Mouse (Mus musculus): Measurements from ENCODE around the gene Ddc. TPM values are rescaled to one million over a fixed set of nuclear protein-coding genes. Genes with fewer than 3 reads are reported as not detected.

Gene Ddc
- polyA plus RNA-seq, 1 experiment from 2014 or later, result 7.5 TPM

- Histone ChIP-seq H3K27ac (ENCODE audit: low read depth, low read length) (no peak overlapping the region), H3K4me1 (ENCODE audit: control insufficient read depth, insufficient read depth, low read length) (no peaks in the 10 kb centered on the region), H3K4me2 (ENCODE audit: low read depth) (no peak overlapping the region), H3K36me3 (ENCODE audit: control insufficient read depth, insufficient read depth, low read length) (no peaks in the 10 kb centered on the region), H3K9ac (ENCODE audit: low read length) (no peak overlapping the region), H3K9me3 (ENCODE audit: control insufficient read depth, low read length) (no peaks in the 10 kb centered on the region), H3K27me3 (ENCODE audit: control insufficient read depth, insufficient read depth, low read length) (no peaks in the 10 kb centered on the region), H3K4me3 (ENCODE audit: low read depth, low read length) (no peak overlapping the region)
- 76% methylated on average over 4 of the region's 4 CpGs for WGBS
- ATAC-seq (ENCODE audit: insufficient read depth, low FRiP score, low TSS enrichment), result no peak
- no peak for DNase-seq (ENCODE audit: low spot score)
Observed at GRCm38 (mm10) chr11:11776071-11776821, 121.7 kb downstream of the Ddc start.

DNA sequence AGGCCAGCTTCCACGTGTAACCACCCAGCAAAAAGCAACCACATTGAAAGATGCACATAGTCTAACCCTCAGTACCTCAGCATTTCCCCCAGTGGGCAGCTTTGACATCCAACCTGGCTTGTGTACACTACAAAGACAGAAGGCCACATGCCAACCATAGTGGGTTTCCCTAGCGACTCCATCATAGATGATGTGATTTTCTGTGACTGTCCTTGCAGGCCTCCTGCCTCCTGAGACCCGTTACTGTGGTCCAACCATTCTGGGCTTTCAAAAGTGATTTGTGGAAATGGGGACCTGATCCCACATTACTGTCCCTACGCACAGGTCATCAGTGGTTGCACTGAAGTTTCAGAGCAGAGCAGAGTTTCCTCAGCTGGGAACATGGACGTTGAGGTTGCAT is 123.1 kb downstream of the Ddc start:
- Histone ChIP-seq H3K27ac (ENCODE audit: low read depth, low read length) (no peak overlapping the region), H3K36me3 (ENCODE audit: control insufficient read depth, insufficient read depth, low read length) (no peaks in the 10 kb centered on the region), H3K27me3 (ENCODE audit: control insufficient read depth, insufficient read depth, low read length) (no peaks in the 10 kb centered on the region), H3K4me3 (ENCODE audit: low read depth, low read length) (no peak overlapping the region), H3K4me2 (ENCODE audit: low read depth) (no peak overlapping the region), H3K9ac (ENCODE audit: low read length) (no peak overlapping the region), H3K9me3 (ENCODE audit: control insufficient read depth, low read length) (no peaks in the 10 kb centered on the region), H3K4me1 (ENCODE audit: control insufficient read depth, insufficient read depth, low read length) (no peaks in the 10 kb centered on the region)
- DNase-seq (ENCODE audit: low spot score) (no peak), ATAC-seq (ENCODE audit: insufficient read depth, low FRiP score, low TSS enrichment) (no peak)
- WGBS, result 89% methylated on average over 5 of the region's 5 CpGs

GRCm38 (mm10) chr11:11774384-11774783 is 123.6 kb downstream of the Ddc start:
- DNase-seq (ENCODE audit: low spot score) (no peak), ATAC-seq (ENCODE audit: insufficient read depth, low FRiP score, low TSS enrichment) (no peak)

DNA sequence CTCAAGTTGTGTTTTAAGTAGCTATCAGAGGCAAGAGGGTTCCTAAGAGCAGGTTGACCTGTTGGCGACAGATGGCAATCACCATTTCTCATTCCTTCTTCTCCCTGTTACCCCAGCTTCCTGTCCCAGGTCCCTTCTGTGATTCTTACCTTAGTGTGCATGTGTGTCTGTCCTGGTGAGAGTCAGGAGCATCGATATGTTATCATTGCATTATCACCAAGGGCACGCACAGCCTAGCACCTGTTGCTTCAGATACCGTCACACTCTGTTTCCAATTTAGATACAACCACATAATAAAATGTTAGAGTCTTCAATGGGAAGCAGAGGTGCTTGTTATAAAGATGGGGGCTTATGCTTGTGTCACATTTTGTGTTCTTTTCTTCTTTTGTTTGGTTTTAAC is 125.7 kb downstream of the Ddc start:
- WGBS, result 91% methylated on average over 4 of the region's 4 CpGs
- H3K4me1 ChIP-seq (ENCODE audit: control insufficient read depth, insufficient read depth, low read length), result no peaks in the 10 kb centered on the region
- DNase-seq (ENCODE audit: low spot score), result no peak

More at GRCm38 (mm10) chr11:11774384-11774783, 123.6 kb downstream of the Ddc start:
- Histone ChIP-seq H3K4me1 (ENCODE audit: control insufficient read depth, insufficient read depth, low read length) (no peaks in the 10 kb centered on the region), H3K27me3 (ENCODE audit: control insufficient read depth, insufficient read depth, low read length) (no peaks in the 10 kb centered on the region), H3K9me3 (ENCODE audit: control insufficient read depth, low read length) (no peaks in the 10 kb centered on the region), H3K36me3 (ENCODE audit: control insufficient read depth, insufficient read depth, low read length) (no peaks in the 10 kb centered on the region), H3K9ac (ENCODE audit: low read length) (no peak overlapping the region), H3K27ac (ENCODE audit: low read depth, low read length) (no peak overlapping the region), H3K4me2 (ENCODE audit: low read depth) (no peak overlapping the region), H3K4me3 (ENCODE audit: low read depth, low read length) (no peak overlapping the region)
- WGBS, result 96% methylated on average over 4 of the region's 4 CpGs

GRCm38 (mm10) chr11:11770691-11771090 is 127.3 kb downstream of the Ddc start:
- ATAC-seq (ENCODE audit: insufficient read depth, low FRiP score, low TSS enrichment) (no peak), DNase-seq (ENCODE audit: low spot score) (no peak)
- Histone ChIP-seq H3K4me1 (ENCODE audit: control insufficient read depth, insufficient read depth, low read length) (no peaks in the 10 kb centered on the region), H3K4me2 (ENCODE audit: low read depth) (no peak overlapping the region), H3K4me3 (ENCODE audit: low read depth, low read length) (no peak overlapping the region), H3K36me3 (ENCODE audit: control insufficient read depth, insufficient read depth, low read length) (no peaks in the 10 kb centered on the region), H3K9ac (ENCODE audit: low read length) (no peak overlapping the region), H3K27me3 (ENCODE audit: control insufficient read depth, insufficient read depth, low read length) (no peaks in the 10 kb centered on the region), H3K27ac (ENCODE audit: low read depth, low read length) (no peak overlapping the region), H3K9me3 (ENCODE audit: control insufficient read depth, low read length) (no peaks in the 10 kb centered on the region)
- 79% methylated on average over 3 of the region's 3 CpGs for WGBS

More for the DNA sequence above, 125.7 kb downstream of the Ddc start:
- Histone ChIP-seq H3K36me3 (ENCODE audit: control insufficient read depth, insufficient read depth, low read length) (no peaks in the 10 kb centered on the region), H3K9ac (ENCODE audit: low read length) (no peak overlapping the region), H3K27me3 (ENCODE audit: control insufficient read depth, insufficient read depth, low read length) (no peaks in the 10 kb centered on the region), H3K27ac (ENCODE audit: low read depth, low read length) (no peak overlapping the region), H3K9me3 (ENCODE audit: control insufficient read depth, low read length) (no peaks in the 10 kb centered on the region), H3K4me2 (ENCODE audit: low read depth) (no peak overlapping the region), H3K4me3 (ENCODE audit: low read depth, low read length) (no peak overlapping the region)
- no peak for ATAC-seq (ENCODE audit: insufficient read depth, low FRiP score, low TSS enrichment)

DNA sequence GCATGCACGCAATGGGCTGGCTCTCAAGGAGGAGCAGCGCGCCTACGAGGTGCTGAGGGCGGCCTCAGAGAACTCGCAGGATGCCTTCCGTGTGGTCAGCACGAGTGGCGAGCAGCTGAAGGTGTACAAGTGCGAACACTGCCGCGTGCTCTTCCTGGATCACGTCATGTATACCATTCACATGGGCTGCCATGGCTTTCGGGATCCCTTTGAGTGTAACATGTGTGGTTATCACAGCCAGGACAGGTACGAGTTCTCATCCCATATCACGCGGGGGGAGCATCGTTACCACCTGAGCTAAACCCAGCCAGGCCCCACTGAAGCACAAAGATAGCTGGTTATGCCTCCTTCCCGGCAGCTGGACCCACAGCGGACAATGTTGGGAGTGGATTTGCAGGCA is 128.7 kb downstream of the Ddc start:
- Histone ChIP-seq H3K4me2 (ENCODE audit: low read depth) (no peak overlapping the region), H3K4me3 (ENCODE audit: low read depth, low read length) (no peak overlapping the region), H3K27me3 (ENCODE audit: control insufficient read depth, insufficient read depth, low read length) (no peaks in the 10 kb centered on the region), H3K36me3 (ENCODE audit: control insufficient read depth, insufficient read depth, low read length) (no peaks in the 10 kb centered on the region), H3K9me3 (ENCODE audit: control insufficient read depth, low read length) (no peaks in the 10 kb centered on the region), H3K9ac (ENCODE audit: low read length) (no peak overlapping the region), H3K27ac (ENCODE audit: low read depth, low read length) (no peak overlapping the region), H3K4me1 (ENCODE audit: control insufficient read depth, insufficient read depth, low read length) (no peaks in the 10 kb centered on the region)
- no peak for ATAC-seq (ENCODE audit: insufficient read depth, low FRiP score, low TSS enrichment)
- WGBS, result 94% methylated on average over 20 of the region's 20 CpGs
- no peak for DNase-seq (ENCODE audit: low spot score)

GRCm38 (mm10) chr11:11768057-11768456 is 129.9 kb downstream of the Ddc start:
- no peak for ATAC-seq (ENCODE audit: insufficient read depth, low FRiP score, low TSS enrichment)
- Histone ChIP-seq H3K36me3 (ENCODE audit: control insufficient read depth, insufficient read depth, low read length) (no peaks in the 10 kb centered on the region), H3K4me3 (ENCODE audit: low read depth, low read length) (no peak overlapping the region), H3K4me1 (ENCODE audit: control insufficient read depth, insufficient read depth, low read length) (no peaks in the 10 kb centered on the region), H3K4me2 (ENCODE audit: low read depth) (no peak overlapping the region), H3K9me3 (ENCODE audit: control insufficient read depth, low read length) (no peaks in the 10 kb centered on the region), H3K9ac (ENCODE audit: low read length) (no peak overlapping the region), H3K27me3 (ENCODE audit: control insufficient read depth, insufficient read depth, low read length) (no peaks in the 10 kb centered on the region), H3K27ac (ENCODE audit: low read depth, low read length) (no peak overlapping the region)
- 92% methylated on average over 2 of the region's 2 CpGs for WGBS
- no peak for DNase-seq (ENCODE audit: low spot score)

DNA sequence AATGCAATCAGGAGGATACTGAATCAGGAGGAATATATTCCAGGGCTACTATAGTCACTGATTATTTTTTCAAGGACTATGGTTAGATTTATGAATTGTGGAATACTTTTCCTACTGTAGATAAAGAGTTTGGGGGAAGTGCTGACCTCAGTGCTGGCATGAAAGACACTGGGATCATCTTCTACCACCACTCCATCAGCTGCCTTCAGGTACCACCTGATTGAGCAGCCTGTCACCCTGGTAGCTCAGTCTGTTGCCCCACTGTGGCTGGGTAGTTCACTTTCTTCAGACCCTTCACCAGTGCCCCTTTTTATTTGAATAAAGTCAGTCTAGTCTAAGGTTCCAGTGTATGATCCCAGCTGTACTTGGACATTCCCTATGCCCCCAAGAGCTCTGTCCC is 131.2 kb downstream of the Ddc start:
- ATAC-seq (ENCODE audit: insufficient read depth, low FRiP score, low TSS enrichment), result no peak
- Histone ChIP-seq H3K36me3 (ENCODE audit: control insufficient read depth, insufficient read depth, low read length) (no peaks in the 10 kb centered on the region), H3K4me3 (ENCODE audit: low read depth, low read length) (no peak overlapping the region), H3K9ac (ENCODE audit: low read length) (no peak overlapping the region), H3K4me1 (ENCODE audit: control insufficient read depth, insufficient read depth, low read length) (no peaks in the 10 kb centered on the region), H3K27ac (ENCODE audit: low read depth, low read length) (no peak overlapping the region), H3K9me3 (ENCODE audit: control insufficient read depth, low read length) (no peaks in the 10 kb centered on the region), H3K4me2 (ENCODE audit: low read depth) (no peak overlapping the region), H3K27me3 (ENCODE audit: control insufficient read depth, insufficient read depth, low read length) (no peaks in the 10 kb centered on the region)
- DNase-seq (ENCODE audit: low spot score), result no peak

- H3K27ac ChIP-seq (ENCODE audit: low read depth, low read length), result no peak overlapping the region
- WGBS, result 95% methylated on average over 1 of the region's 1 CpGs
- H3K4me1 ChIP-seq (ENCODE audit: control insufficient read depth, insufficient read depth, low read length), result no peaks in the 10 kb centered on the region
- DNase-seq (ENCODE audit: low spot score) (no peak), ATAC-seq (ENCODE audit: insufficient read depth, low FRiP score, low TSS enrichment) (no peak)
- H3K36me3 ChIP-seq (ENCODE audit: control insufficient read depth, insufficient read depth, low read length), result no peaks in the 10 kb centered on the region
- no peak overlapping the region for H3K4me2 ChIP-seq (ENCODE audit: low read depth)
- H3K9ac ChIP-seq (ENCODE audit: low read length), result no peak overlapping the region
- no peaks in the 10 kb centered on the region for H3K27me3 ChIP-seq (ENCODE audit: control insufficient read depth, insufficient read depth, low read length)
- no peaks in the 10 kb centered on the region for H3K9me3 ChIP-seq (ENCODE audit: control insufficient read depth, low read length)
- H3K4me3 ChIP-seq (ENCODE audit: low read depth, low read length), result no peak overlapping the region
Observed at GRCm38 (mm10) chr11:11766105-11766504, 131.8 kb downstream of the Ddc start.
